Mouse (Mus musculus): Measurements from ENCODE around the gene Focad. TPM values are rescaled to one million over a fixed set of nuclear protein-coding genes. Genes with fewer than 3 reads are reported as not detected.

Gene Focad
- 7.9 to 17.3 TPM (median 15.3 TPM) in 4 replicates for total RNA-seq (2023; ENCODE audit: inconsistent age)

GRCm38 (mm10) chr4:88094062-88094767, at the start of gene Focad:
Gene Focad (plus strand): TSS chr4:88094629.

GRCm38 (mm10) chr4:88438326-88438989, 344.0 kb downstream of the Focad start, which contains the start of gene Hacd4:
Gene Hacd4 (minus strand): TSS chr4:88438928.

Other genes starting within 250 kb of the Focad start
- 17.1 to 24.4 TPM (median 22.9 TPM) in 4 replicates for gene Mllt3, start 61.3 kb upstream of the Focad start, total RNA-seq (2023; ENCODE audit: inconsistent age)

All from B cell, adult (primary cell).